Mouse (Mus musculus) skeletal muscle tissue, postnatal 0 days (tissue): ENCODE data around the gene Mrpl21. TPM values are rescaled to one million over a fixed set of nuclear protein-coding genes. Genes with fewer than 3 reads are reported as not detected.

Experiments used
- microRNA-seq, 2 experiments: library from miRNA; unstranded; fragments of <30 nt; microRNA quantifications; one replicate each; pipeline ENCODE4; 2016
- polyA plus RNA-seq: library from polyadenylated mRNA; unstranded; fragments of >200 nt; fragmentation: Nextera tagmentation; extraction: Ambion mirVana; gene quantifications from 2 replicates; pipeline ENCODE4 v1.2.1, GENCODE M21; 2015

The Mrpl21 gene
- 98.9 and 105 TPM in 2 replicates for polyA plus RNA-seq

DNA sequence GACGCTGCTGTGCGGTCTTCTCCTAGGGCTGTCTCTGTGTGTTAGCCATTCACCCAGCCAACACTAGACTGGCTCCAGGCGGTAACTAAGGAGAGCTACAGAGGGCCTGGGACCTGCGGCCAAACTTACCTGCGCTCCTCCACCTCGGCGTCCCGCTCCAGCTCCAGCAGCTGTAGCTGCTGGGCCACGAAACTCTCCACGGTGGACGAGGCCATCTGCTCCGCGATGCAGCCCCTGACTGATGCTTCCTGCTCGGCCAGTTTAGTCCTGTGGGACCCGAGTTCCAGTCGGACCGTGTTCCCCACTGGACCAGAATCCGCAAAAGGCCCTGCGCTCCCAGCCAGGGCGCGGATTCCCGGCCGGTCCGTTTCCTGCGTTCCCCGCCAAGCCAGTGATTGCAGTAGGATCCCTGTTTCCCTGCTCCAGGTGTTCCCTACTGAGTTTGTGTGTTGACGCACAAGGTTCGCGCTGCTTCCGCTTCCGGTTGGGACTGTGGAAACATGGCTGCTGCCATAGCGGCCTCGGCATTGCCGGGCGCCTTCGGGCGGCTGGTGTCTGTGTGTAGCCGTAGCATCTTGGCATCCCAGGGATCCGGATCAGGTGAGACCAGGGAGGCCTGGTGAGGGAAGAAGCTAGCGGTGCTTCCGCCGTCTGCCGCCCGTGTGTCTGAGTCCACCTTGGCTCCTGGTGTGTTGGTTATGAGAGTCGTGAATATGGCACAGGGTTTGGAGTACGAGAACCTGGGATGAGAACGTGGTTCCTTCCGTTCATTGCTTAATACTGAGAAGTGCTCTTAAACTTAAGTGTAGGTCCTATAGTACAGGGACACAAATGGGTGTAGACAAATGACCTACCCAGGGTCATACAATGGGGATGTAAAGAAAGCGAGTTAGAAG lies at the start of gene Mrpl21, which contains the start of gene Ighmbp2:
Gene Mrpl21, plus strand, starts transcription at position 330 of the 896 bp plus-strand sequence.
Gene Ighmbp2, minus strand, starts transcription at position 446 of the 896 bp plus-strand sequence.

GRCm38 (mm10) chr19:3322261-3322969 lies 39.7 kb downstream of the Mrpl21 start, which contains the start of gene Cpt1a:
TSS of gene Cpt1a (plus strand) at chr19:3322334.

Small RNAs within 50 kb of the gene (microRNA-seq; reads per million reads assigned to microRNA genes)
- 0 to 0.20 reads per million in 2 experiments for gene Mir6984

Other genes starting within 250 kb of the Mrpl21 start
- gene Ighmbp2, start 116 bp downstream of the Mrpl21 start, polyA plus RNA-seq, result 4.0 and 4.3 TPM in 2 replicates
- 16.9 and 18.2 TPM in 2 replicates for gene Cpt1a, start 39.4 kb downstream of the Mrpl21 start, polyA plus RNA-seq
- gene Tesmin, start 106.0 kb downstream of the Mrpl21 start, polyA plus RNA-seq, result 0.57 and 0.68 TPM in 2 replicates
- 0.28 TPM in 1 of 2 replicates, not detected in the other for gene Gal, start 131.6 kb downstream of the Mrpl21 start, polyA plus RNA-seq